Mouse (Mus musculus): ENCODE results near the gene Plekha7. TPM values are rescaled to one million over a fixed set of nuclear protein-coding genes. Genes with fewer than 3 reads are reported as not detected.
A peak's percentile ranks its signal among the peaks of the same experiment; 100 is the strongest.
"Not testable (repeated sequence)": the region's sequence is repeated elsewhere in the genome, so short reads cannot be mapped to it uniquely, and the experiment has no call there.

Gene Plekha7
- polyA plus RNA-seq, 1 experiment = 0.25 TPM

GRCm38 (mm10) chr7:116092710-116093465, 215.3 kb downstream of the Plekha7 start:
- H3K27me3 ChIP-seq (ENCODE audit: control insufficient read depth, insufficient read depth, insufficient read length) = no peaks in the 10 kb centered on the region
- peaks cover 47% of the 10 kb centered on the region for H3K79me2 ChIP-seq (ENCODE audit: control insufficient read depth, insufficient read depth)
- peaks cover 1% of the 10 kb centered on the region for H3K36me3 ChIP-seq (ENCODE audit: control insufficient read depth, insufficient read depth)
- H3K79me3 ChIP-seq (ENCODE audit: low read depth) = peaks cover 41% of the 10 kb centered on the region
- peak overlapping the region; percentile 49 for H3K4me3 ChIP-seq (ENCODE audit: insufficient read depth, poor library complexity, severe bottlenecking)
- TF ChIP-seq MYOG (IDR thresholded peaks at IDR 0.05; ENCODE audit: control insufficient read depth, extremely low read depth, insufficient read length) (no peak), MAX (IDR thresholded peaks at IDR 0.05) (peak; percentile 87)
- peak overlapping the region; percentile 71 for H3ac ChIP-seq (ENCODE audit: control insufficient read depth, insufficient read length, low read depth)

- not testable (repeated sequence) for H3K36me3 ChIP-seq (ENCODE audit: control insufficient read depth, insufficient read depth); H3K79me2 ChIP-seq (ENCODE audit: control insufficient read depth, insufficient read depth); H3K27me3 ChIP-seq (ENCODE audit: control insufficient read depth, insufficient read depth, insufficient read length); H3K4me3 ChIP-seq (ENCODE audit: insufficient read depth, poor library complexity, severe bottlenecking); H3ac ChIP-seq (ENCODE audit: control insufficient read depth, insufficient read length, low read depth); H3K79me3 ChIP-seq (ENCODE audit: low read depth)
Observed at GRCm38 (mm10) chr7:116084366-116084765, 223.8 kb downstream of the Plekha7 start, which contains the start of gene Gm4353. Gene Gm4353, minus strand, starts transcription at chr7:116084635.

Other genes with a start within 250 kb of the Plekha7 start
- gene Gm4353, start 223.7 kb downstream of the Plekha7 start, polyA plus RNA-seq (2012; fragmentation: generic; extraction: Trizol) = 18.4 TPM
- gene Rps13, start 25.8 kb upstream of the Plekha7 start, polyA plus RNA-seq (2012; fragmentation: generic; extraction: Trizol) = 1,930 TPM
- 4.1 TPM for gene Pik3c2a, start 135.1 kb upstream of the Plekha7 start, polyA plus RNA-seq (2012; fragmentation: generic; extraction: Trizol)
- gene Nucb2, start 196.0 kb upstream of the Plekha7 start, polyA plus RNA-seq (2012; fragmentation: generic; extraction: Trizol) = 5.0 TPM